Mouse (Mus musculus): ENCODE measurements around the gene Tmod3. TPM values are rescaled to one million over a fixed set of nuclear protein-coding genes. Genes with fewer than 3 reads are reported as not detected.

Gene Tmod3
- polyA plus RNA-seq, 1 experiment from 2014 or later = 98.6 TPM

DNA sequence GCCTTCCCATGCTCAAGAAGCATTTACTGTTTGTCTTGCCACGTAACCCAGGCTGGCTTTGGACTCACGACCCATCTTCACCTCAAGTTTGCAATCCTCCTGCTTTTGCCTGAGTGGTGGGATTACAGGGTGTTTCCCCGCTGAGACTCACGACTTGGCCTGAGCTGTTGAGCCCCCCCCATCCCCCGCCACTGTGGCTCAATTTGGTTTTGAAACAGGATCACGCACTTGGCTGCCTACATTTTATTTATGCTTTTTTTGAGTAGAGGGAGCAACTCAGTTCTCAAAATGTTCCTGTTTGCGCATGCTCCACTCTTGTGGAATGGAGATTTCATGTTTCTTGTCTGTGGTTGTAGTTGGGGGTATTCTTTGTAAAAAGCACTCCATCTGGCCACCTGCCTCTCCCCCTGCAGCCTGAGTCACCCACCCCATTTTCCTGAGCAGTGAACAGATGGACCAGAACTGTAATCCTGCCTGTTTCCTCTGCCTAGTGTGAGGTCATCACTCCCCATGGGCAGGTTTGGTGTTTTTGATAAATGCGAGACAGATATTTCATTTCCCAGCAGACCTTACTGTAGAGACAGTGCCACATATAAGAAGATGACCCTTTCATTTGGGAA, 80.2 kb downstream of the Tmod3 start:
- Histone ChIP-seq H3K4me1 (replicated peaks) (no peaks in the 10 kb centered on the region), H3K4me2 (replicated peaks) (no peak overlapping the region), H3K9ac (no peak overlapping the region), H3K27me3 (replicated peaks) (no peaks in the 10 kb centered on the region), H3K36me3 (no peaks in the 10 kb centered on the region), H3K4me3 (replicated peaks) (no peak overlapping the region), H3K9me3 (no peaks in the 10 kb centered on the region), H3K27ac (no peak overlapping the region)
- 68% methylated on average over 8 of the region's 8 CpGs for WGBS
- no peak for ATAC-seq

DNA sequence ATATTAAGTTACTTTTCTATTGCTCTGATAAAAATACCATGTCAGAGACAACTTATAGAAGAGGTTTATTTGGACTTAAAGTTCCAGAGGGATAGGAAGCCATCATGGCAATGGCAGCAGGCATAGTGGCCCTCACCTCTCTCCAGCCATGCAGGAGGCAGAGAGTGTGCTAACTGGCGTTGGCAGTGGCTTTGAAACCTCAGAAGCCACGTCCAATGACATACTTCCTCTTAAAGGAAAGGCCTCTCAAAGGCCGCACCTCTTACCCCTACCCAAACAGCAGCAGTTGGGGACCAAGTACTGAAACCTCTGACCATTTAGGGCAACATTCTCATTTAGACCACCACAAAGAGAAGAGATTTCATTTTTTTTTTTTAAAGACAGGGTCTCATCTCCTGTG, 82.2 kb downstream of the Tmod3 start:
- no peak overlapping the region for H3K4me2 ChIP-seq (replicated peaks)
- H3K36me3 ChIP-seq = no peaks in the 10 kb centered on the region
- H3K4me1 ChIP-seq (replicated peaks) = no peaks in the 10 kb centered on the region
- H3K9me3 ChIP-seq = no peaks in the 10 kb centered on the region
- no peak overlapping the region for H3K4me3 ChIP-seq (replicated peaks)
- no peak overlapping the region for H3K9ac ChIP-seq
- 66% methylated on average over 3 of the region's 3 CpGs for WGBS
- no peaks in the 10 kb centered on the region for H3K27me3 ChIP-seq (replicated peaks)
- H3K27ac ChIP-seq = no peak overlapping the region
- no peak for ATAC-seq

DNA sequence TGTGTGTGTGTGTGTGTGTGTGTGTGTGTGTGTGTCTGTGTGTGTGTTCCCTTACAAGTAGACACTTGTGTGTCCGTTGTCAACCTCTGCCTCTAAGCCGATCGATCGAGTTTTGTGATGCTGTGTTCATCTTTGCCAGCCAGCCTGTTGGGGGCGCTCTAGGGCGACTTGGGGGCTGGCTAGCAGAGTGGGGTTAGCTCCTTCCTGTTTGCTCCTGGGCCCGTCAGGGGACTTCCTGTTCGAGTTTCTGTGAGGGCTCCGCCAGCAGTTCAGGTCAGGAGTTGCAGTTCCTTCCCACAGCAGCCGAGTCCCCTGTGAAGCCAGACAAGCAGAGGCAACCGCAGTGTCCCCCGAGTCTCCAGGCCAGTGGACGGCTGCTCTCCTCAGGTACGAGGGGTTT, 91.2 kb downstream of the Tmod3 start:
- ATAC-seq = no peak
- Histone ChIP-seq H3K9ac (no peak overlapping the region), H3K4me2 (replicated peaks) (no peak overlapping the region), H3K4me3 (replicated peaks) (no peak overlapping the region), H3K27me3 (replicated peaks) (no peaks in the 10 kb centered on the region), H3K4me1 (replicated peaks) (no peaks in the 10 kb centered on the region), H3K9me3 (no peaks in the 10 kb centered on the region), H3K36me3 (peaks cover 19% of the 10 kb centered on the region), H3K27ac (no peak overlapping the region)
- 85% methylated on average over 14 of the region's 14 CpGs for WGBS

DNA sequence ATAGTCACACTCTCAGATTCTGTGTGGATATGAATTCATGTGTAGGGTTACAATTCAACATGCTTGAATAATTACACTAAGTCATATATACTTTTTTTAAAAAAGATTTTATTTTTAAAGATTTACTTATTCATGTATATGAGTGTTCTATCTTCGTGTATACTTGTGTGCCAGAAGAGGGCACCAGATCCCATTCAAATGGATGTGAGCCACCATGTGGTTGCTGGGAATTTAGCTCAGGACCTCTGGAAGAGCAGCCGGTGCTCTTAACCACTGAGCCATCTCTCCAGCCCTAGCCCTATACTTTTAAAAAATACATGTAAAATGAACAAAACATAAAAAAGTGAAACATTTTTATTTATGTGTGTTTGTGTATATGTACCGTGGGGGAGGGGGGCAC, 91.9 kb downstream of the Tmod3 start:
- 99% methylated on average over 3 of the region's 3 CpGs for WGBS
- Histone ChIP-seq H3K9me3 (no peaks in the 10 kb centered on the region), H3K36me3 (peaks cover 24% of the 10 kb centered on the region), H3K9ac (no peak overlapping the region), H3K4me2 (replicated peaks) (no peak overlapping the region), H3K27ac (no peak overlapping the region), H3K4me1 (replicated peaks) (no peaks in the 10 kb centered on the region), H3K27me3 (replicated peaks) (no peaks in the 10 kb centered on the region), H3K4me3 (replicated peaks) (no peak overlapping the region)
- no peak for ATAC-seq

DNA sequence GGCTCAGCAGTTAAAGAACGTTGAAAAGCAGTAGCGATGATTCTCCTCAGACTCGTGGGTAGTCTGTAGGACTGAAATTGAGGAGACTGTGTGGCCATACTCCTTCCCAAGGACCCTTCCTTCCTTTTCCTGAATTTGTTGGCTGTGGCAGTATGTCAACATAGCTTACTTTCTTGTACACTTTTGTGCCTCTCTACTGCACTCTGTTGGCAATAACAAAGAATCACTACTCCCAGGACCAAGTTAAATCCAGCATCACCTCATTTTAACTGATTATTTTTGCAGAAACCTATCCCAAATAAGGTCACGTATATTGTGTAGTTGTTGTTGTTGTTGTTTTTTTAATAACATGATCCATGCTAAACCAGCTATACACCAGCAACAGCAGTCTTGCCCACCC, 92.8 kb downstream of the Tmod3 start:
- Histone ChIP-seq H3K27ac (no peak overlapping the region), H3K27me3 (replicated peaks) (no peaks in the 10 kb centered on the region), H3K36me3 (peaks cover 32% of the 10 kb centered on the region), H3K4me3 (replicated peaks) (no peak overlapping the region), H3K9ac (no peak overlapping the region), H3K9me3 (no peaks in the 10 kb centered on the region), H3K4me2 (replicated peaks) (no peak overlapping the region), H3K4me1 (replicated peaks) (no peaks in the 10 kb centered on the region)
- WGBS = 95% methylated on average over 4 of the region's 4 CpGs
- no peak for ATAC-seq

DNA sequence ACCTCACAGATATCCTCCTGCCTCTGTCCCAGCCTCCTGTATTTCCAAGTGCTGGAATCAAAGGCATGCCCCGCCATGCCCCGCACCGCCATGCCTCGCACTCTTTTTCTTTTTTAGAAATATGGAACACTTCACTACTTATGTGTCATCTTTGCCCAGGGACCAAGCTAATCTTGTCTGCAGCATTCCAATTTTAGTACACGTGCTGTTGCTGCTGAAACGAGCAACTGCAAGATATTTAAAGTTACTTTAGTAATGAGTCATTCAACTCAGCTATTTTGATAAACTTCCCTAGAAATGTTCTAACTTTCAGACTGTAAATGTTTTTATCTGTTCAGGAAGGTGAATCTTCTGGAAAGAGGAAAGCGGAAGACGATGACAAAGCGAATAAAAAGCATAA, 93.6 kb downstream of the Tmod3 start:
- H3K9ac ChIP-seq = no peak overlapping the region
- no peak overlapping the region for H3K4me3 ChIP-seq (replicated peaks)
- no peak for ATAC-seq
- H3K4me2 ChIP-seq (replicated peaks) = no peak overlapping the region
- 93% methylated on average over 9 of the region's 9 CpGs for WGBS
- H3K27me3 ChIP-seq (replicated peaks) = no peaks in the 10 kb centered on the region
- no peak overlapping the region for H3K27ac ChIP-seq
- H3K4me1 ChIP-seq (replicated peaks) = no peaks in the 10 kb centered on the region
- peaks cover 37% of the 10 kb centered on the region for H3K36me3 ChIP-seq
- no peaks in the 10 kb centered on the region for H3K9me3 ChIP-seq

DNA sequence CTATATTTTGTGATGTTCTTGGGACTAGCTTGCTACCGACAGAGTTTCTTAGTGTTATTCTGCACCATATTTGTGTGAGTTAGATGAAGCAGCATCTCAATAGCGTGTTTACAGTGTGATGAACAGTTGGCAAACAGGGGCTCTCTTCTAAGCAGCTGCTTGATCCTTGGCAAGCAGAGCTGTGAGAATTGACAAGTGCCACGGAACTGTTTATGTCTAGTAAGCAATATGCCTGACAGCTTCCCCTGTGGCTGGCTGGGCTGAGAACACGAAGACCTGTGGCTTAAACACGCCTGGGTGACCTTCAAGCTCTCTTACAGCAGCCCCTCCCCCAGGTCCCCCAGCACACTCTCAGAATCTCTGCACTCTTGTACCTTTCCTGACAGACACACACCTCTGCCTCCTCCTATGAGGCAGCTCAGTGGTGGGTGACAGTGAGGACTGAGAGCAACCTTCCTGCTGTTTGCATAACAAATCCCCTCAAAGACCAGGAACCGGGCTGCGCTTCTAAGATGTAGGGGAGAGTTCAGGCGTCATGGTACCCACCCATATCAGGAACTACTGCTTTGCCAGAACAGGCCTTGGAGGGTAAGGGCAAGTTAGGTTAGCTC, 96.3 kb downstream of the Tmod3 start:
- no peak overlapping the region for H3K4me2 ChIP-seq (replicated peaks)
- 74% methylated on average over 8 of the region's 8 CpGs for WGBS
- peaks cover 53% of the 10 kb centered on the region for H3K36me3 ChIP-seq
- ATAC-seq = no peak
- no peak overlapping the region for H3K27ac ChIP-seq
- no peaks in the 10 kb centered on the region for H3K27me3 ChIP-seq (replicated peaks)
- no peaks in the 10 kb centered on the region for H3K4me1 ChIP-seq (replicated peaks)
- H3K9me3 ChIP-seq = no peaks in the 10 kb centered on the region
- H3K9ac ChIP-seq = no peak overlapping the region
- no peak overlapping the region for H3K4me3 ChIP-seq (replicated peaks)

DNA sequence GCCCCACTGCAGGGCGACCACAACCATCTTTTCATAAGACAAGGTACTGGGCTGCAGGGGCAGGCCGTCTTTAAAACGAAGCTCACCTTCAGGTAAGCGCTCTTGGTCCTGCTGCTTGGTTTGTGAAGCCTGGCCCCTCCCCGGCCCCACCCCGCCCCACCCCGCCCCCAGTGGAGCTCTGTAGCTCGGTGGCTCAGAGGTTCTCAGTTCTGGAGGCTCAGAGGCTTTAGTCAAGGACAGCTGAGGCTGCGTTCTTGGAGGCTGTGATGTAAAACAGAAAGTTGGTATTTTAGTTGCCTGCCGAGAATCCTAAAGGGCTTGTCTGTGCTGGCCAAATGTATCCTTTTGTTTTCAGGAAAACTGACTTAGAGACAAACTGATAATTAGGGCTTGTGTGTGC, 103.8 kb downstream of the Tmod3 start:
- Histone ChIP-seq H3K27me3 (replicated peaks) (no peaks in the 10 kb centered on the region), H3K4me3 (replicated peaks) (no peak overlapping the region), H3K4me2 (replicated peaks) (no peak overlapping the region), H3K9ac (no peak overlapping the region), H3K4me1 (replicated peaks) (no peaks in the 10 kb centered on the region), H3K27ac (no peak overlapping the region), H3K9me3 (no peaks in the 10 kb centered on the region), H3K36me3 (peaks cover 57% of the 10 kb centered on the region)
- no peak for ATAC-seq
- 81% methylated on average over 10 of the region's 10 CpGs for WGBS

DNA sequence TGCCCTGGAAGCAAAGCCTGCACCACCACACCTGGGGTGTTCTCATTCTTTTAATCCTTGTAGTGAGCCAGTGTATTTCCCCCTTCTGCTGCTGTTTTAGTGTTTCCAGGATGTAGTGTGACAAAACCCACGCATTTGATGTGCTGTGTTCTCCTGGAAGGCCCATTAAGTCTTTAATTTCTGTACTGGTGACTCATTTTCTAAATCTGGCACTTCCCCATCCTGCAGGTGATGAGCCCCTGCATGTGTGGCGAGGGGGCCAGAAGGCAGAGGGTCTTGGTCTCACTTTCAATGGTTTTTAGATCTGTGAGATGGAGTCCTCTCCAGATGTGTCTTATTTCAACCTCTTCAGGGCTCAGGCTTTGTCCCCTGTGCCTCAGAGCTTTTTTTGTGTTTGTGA, 105.5 kb downstream of the Tmod3 start:
- H3K36me3 ChIP-seq = peaks cover 56% of the 10 kb centered on the region
- H3K4me2 ChIP-seq (replicated peaks) = no peak overlapping the region
- no peak for ATAC-seq
- WGBS = 83% methylated on average over 2 of the region's 2 CpGs
- H3K27me3 ChIP-seq (replicated peaks) = no peaks in the 10 kb centered on the region
- no peak overlapping the region for H3K27ac ChIP-seq
- no peaks in the 10 kb centered on the region for H3K9me3 ChIP-seq
- no peak overlapping the region for H3K4me3 ChIP-seq (replicated peaks)
- no peak overlapping the region for H3K9ac ChIP-seq
- no peaks in the 10 kb centered on the region for H3K4me1 ChIP-seq (replicated peaks)

DNA sequence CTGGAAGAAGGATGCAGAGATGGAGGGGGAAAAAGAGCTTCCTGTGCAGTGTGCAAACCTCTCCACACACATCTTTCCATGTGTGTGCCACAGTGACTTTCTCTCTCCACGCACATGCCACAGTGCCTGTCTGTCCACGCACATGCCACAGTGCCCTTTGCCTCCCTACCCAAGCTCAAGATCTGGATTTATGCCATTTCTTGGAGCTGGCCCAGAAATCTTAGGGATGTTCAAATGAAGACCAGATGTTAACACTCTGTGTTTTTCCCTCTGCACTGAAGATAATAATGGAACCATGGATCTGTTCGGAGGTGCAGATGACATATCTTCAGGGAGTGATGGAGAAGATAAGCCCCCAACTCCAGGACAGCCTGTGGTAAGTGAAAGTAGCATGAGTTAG, 111.4 kb downstream of the Tmod3 start:
- Histone ChIP-seq H3K36me3 (peaks cover 28% of the 10 kb centered on the region), H3K27ac (no peak overlapping the region), H3K4me3 (replicated peaks) (no peak overlapping the region), H3K9ac (no peak overlapping the region), H3K4me1 (replicated peaks) (0 out of 2 replicates have a peak, but pooled peaks cover under 1% of the 10 kb centered on the region), H3K4me2 (replicated peaks) (no peak overlapping the region), H3K27me3 (replicated peaks) (no peaks in the 10 kb centered on the region), H3K9me3 (no peaks in the 10 kb centered on the region)
- no peak for ATAC-seq
- 89% methylated on average over 3 of the region's 3 CpGs for WGBS

Other genes with a start within 250 kb of the Tmod3 start
- not detected in 2 replicates for gene Bcl2l10, start 211.9 kb downstream of the Tmod3 start, polyA plus RNA-seq (2015; fragmentation: Nextera tagmentation; extraction: Ambion mirVana)
- 47.2 and 55.5 TPM in 2 replicates for gene Mapk6, start 149.7 kb downstream of the Tmod3 start, polyA plus RNA-seq (2015; fragmentation: Nextera tagmentation; extraction: Ambion mirVana)
- gene Leo1, start 118.1 kb downstream of the Tmod3 start, polyA plus RNA-seq (2015; fragmentation: Nextera tagmentation; extraction: Ambion mirVana) = 32.5 and 35.2 TPM in 2 replicates
- gene Tmod2, start 51.7 kb upstream of the Tmod3 start, polyA plus RNA-seq (2015; fragmentation: Nextera tagmentation; extraction: Ambion mirVana) = 16.1 and 20.8 TPM in 2 replicates
- 19.4 and 20.1 TPM in 2 replicates for gene Lysmd2, start 66.1 kb upstream of the Tmod3 start, polyA plus RNA-seq (2015; fragmentation: Nextera tagmentation; extraction: Ambion mirVana)
- gene Scg3, start 124.4 kb upstream of the Tmod3 start, polyA plus RNA-seq (2015; fragmentation: Nextera tagmentation; extraction: Ambion mirVana) = 9.3 and 9.5 TPM in 2 replicates
- 8.6 and 9.0 TPM in 2 replicates for gene Bmp5, start 215.7 kb upstream of the Tmod3 start, polyA plus RNA-seq (2015; fragmentation: Nextera tagmentation; extraction: Ambion mirVana)

Measured in intestine, embryonic 15.5 days (tissue).